Mouse (Mus musculus): ENCODE data around the gene Kctd11.

GRCm38 (mm10) chr11:69908645-69909044 is 27.4 kb upstream of the Kctd11 start:
- TF ChIP-seq ZC3H11A (IDR thresholded peaks at IDR 0.05; ENCODE audit: low read depth, low read length) (no peak), CTCF (conservative IDR thresholded peaks at IDR 0.05 in 1 of 2, IDR thresholded peaks at IDR 0.05 in 1 of 2; ENCODE audit: low read depth in 2 of 2, low read length in 2 of 2) (no peak), EP300 (IDR thresholded peaks at IDR 0.05; ENCODE audit: low read length) (no peak), MXI1 (IDR thresholded peaks at IDR 0.05; ENCODE audit: low read depth, low read length) (no peak), POLR2AphosphoS2 (IDR thresholded peaks at IDR 0.05; ENCODE audit: low read depth, low read length) (no peak), POLR2A (IDR thresholded peaks at IDR 0.05; ENCODE audit: low read depth, low read length) (no peak)
